Mouse (Mus musculus): ENCODE results near the gene Ptgds.
A peak's percentile ranks its signal among the peaks of the same experiment; 100 is the strongest.

The Ptgds gene

GRCm38 (mm10) chr2:25469969-25470368, at the start of gene Ptgds:
TSS of gene Ptgds (minus strand) at chr2:25470046.
- no peak for DNase-seq (ENCODE audit: low spot score)

- DNase-seq (ENCODE audit: low spot score), result no peak
These were observed 40.1 kb upstream of the Ptgds start for GRCm38 (mm10) chr2:25509912-25510311.

- no peak for DNase-seq (ENCODE audit: low spot score)
These were observed 37.1 kb upstream of the Ptgds start for GRCm38 (mm10) chr2:25506964-25507363.

- no peak for DNase-seq (ENCODE audit: low spot score)
These were observed 36.0 kb upstream of the Ptgds start for GRCm38 (mm10) chr2:25505860-25506259.

- DNase-seq (ENCODE audit: low spot score), result no peak
These were observed 35.2 kb upstream of the Ptgds start for GRCm38 (mm10) chr2:25505000-25505399.

- DNase-seq (ENCODE audit: low spot score), result no peak
These were observed 34.7 kb upstream of the Ptgds start for GRCm38 (mm10) chr2:25504538-25504937.

- DNase-seq (ENCODE audit: low spot score), result no peak
These were observed 32.9 kb upstream of the Ptgds start for GRCm38 (mm10) chr2:25502726-25503125.

- DNase-seq (ENCODE audit: low spot score), result no peak
These were observed 32.0 kb upstream of the Ptgds start, which contains the start of gene C8g for GRCm38 (mm10) chr2:25501593-25502486. TSS of gene C8g (minus strand) at chr2:25501719.

GRCm38 (mm10) chr2:25500576-25501405, 30.9 kb upstream of the Ptgds start, which contains the start of gene Fbxw5:
TSS of gene Fbxw5 (plus strand) at chr2:25500750.
- DNase-seq (ENCODE audit: low spot score), result peak; percentile 96

GRCm38 (mm10) chr2:25500071-25500575, 30.3 kb upstream of the Ptgds start:
- DNase-seq (ENCODE audit: low spot score), result no peak

GRCm38 (mm10) chr2:25498622-25499478, 29.0 kb upstream of the Ptgds start:
- no peak for DNase-seq (ENCODE audit: low spot score)

GRCm38 (mm10) chr2:25497846-25498575, 28.2 kb upstream of the Ptgds start:
- DNase-seq (ENCODE audit: low spot score), result no peak

- no peak for DNase-seq (ENCODE audit: low spot score)
These were observed 26.6 kb upstream of the Ptgds start for GRCm38 (mm10) chr2:25496462-25496861.

GRCm38 (mm10) chr2:25493476-25493961, 23.7 kb upstream of the Ptgds start, which contains the start of gene Lcn12:
TSS of gene Lcn12 (minus strand) at chr2:25493911.
- no peak for DNase-seq (ENCODE audit: low spot score)

GRCm38 (mm10) chr2:25492988-25493387, 23.1 kb upstream of the Ptgds start:
- no peak for DNase-seq (ENCODE audit: low spot score)

- no peak for DNase-seq (ENCODE audit: low spot score)
These were observed 18.8 kb upstream of the Ptgds start for GRCm38 (mm10) chr2:25488671-25489068.

- no peak for DNase-seq (ENCODE audit: low spot score)
These were observed 18.3 kb upstream of the Ptgds start for GRCm38 (mm10) chr2:25487965-25488670.

- peak; percentile 86 for DNase-seq (ENCODE audit: low spot score)
These were observed 15.2 kb upstream of the Ptgds start for GRCm38 (mm10) chr2:25484901-25485647.

- DNase-seq (ENCODE audit: low spot score), result no peak
These were observed 13.1 kb upstream of the Ptgds start for GRCm38 (mm10) chr2:25482969-25483368.
